Mouse (Mus musculus): ENCODE measurements around the gene Psmb1. TPM values are rescaled to one million over a fixed set of nuclear protein-coding genes. Genes with fewer than 3 reads are reported as not detected.
"Not testable (repeated sequence)": the region's sequence is repeated elsewhere in the genome, so short reads cannot be mapped to it uniquely, and the experiment has no call there.

Psmb1 gene
- total RNA-seq (2021): 100 to 1,000 TPM; 122 to 130 TPM
- long read RNA-seq, experiment 1, transcript Psmb1-201 (6 exons, 1,758 nt): major isoform, 152 of 170 reads
- long read RNA-seq, experiment 1, partial matches to known transcripts: 8 of 170 reads
- long read RNA-seq, experiment 1, other reads (novel, unspliced or antisense): 7 of 170 reads
- long read RNA-seq, experiment 2, transcript Psmb1-201 (6 exons, 1,758 nt): major isoform, 208 of 225 reads
- long read RNA-seq, experiment 2, partial matches to known transcripts: 7 of 225 reads
- long read RNA-seq, experiment 2, other reads (novel, unspliced or antisense): 9 of 225 reads

DNA sequence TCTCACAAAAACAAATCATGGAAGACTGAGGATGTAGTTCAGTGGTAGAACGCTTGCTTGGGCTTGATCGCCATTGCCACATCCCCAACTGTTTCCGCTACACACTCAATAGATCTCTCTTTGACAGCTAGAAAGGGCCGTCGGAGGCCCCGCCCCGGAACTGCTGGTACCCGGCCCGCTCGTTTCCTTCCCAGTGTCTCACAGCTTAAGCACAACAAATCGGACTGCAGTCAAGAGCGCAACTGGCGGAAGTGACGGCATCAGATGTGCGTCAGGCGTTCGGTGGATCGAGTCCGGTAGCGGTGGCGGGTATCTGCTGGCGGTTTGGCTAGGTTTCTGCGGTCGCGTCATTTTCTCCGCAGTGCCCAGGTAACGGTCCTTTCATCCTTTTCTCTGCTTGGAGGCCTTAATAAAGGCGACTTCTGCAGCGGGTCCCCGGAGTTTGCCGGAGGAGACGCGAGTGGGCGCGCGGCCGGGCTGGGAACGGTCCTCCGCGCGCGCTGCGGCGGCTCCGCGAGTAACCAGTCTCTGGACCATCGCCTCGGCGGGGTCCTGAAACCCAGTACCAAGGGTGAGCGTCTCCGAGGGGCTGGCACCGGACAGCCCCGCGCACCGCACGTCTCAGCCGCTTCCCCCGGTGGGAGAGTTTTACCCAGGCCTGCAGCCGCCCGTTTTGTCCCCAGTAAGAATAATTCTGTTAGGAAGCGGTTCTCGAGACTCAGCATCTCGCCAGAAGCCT lies at the start of gene Psmb1, which contains the start of gene Tbp:
Gene Psmb1 (minus strand): TSS at position 96 of the 739 bp plus-strand sequence.
Gene Tbp (plus strand): TSS at position 233 of the 739 bp plus-strand sequence.
- DNase-seq (ENCODE audit: low spot score in 2 of 2): peak; percentile 97 to 98
- Histone ChIP-seq H3K4me3 (peak within 1 kb of the TSS; percentile 93), H3K27ac (peak within 1 kb of the TSS; percentile 90)
- no peak for TF ChIP-seq CTCF (conservative IDR thresholded peaks at IDR 0.05)

DNA sequence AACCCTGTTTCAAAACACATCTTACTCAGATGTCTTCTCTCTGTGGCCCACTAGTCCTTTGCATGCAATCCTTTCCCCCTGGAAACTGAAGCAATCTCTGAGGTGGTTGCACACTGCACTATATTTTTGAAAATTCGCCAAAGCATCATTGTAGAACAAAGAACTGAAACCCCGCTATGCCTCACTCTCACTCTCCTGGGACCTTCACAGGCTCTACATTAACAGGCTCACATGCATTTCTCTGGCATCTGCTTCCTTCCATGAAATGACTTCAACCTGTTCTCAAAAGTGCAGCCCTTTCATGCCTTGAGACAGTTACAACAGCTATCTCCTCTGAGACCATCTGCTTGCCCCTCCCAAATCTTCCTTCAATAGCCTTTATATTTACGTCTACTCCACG lies 46.9 kb upstream of the Psmb1 start:
- no peak for DNase-seq (ENCODE audit: low spot score in 2 of 2)
- no peak overlapping the region for H3K4me3 ChIP-seq
- no peak for TF ChIP-seq CTCF (conservative IDR thresholded peaks at IDR 0.05)
- no peak overlapping the region for H3K27ac ChIP-seq

DNA sequence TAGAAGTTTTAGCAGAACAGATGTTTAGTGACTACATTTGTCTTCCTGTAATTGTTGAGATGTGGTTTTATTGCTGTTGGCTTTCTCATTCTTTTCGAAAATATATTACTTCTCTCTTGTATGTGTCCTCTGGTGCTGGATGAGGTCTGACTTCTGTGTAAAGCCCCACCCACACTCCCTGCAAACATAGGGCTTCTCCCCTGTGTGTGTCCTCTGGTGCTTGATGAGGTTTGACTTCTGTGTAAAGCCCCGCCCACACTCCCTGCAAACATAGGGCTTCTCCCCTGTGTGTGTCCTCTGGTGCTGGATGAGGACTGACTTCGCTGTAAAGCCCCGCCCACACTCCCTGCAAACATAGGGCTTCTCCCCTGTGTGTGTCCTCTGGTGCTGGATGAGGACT lies 44.3 kb upstream of the Psmb1 start:
- DNase-seq (ENCODE audit: low spot score in 2 of 2); H3K27ac ChIP-seq: not testable (repeated sequence)

DNA sequence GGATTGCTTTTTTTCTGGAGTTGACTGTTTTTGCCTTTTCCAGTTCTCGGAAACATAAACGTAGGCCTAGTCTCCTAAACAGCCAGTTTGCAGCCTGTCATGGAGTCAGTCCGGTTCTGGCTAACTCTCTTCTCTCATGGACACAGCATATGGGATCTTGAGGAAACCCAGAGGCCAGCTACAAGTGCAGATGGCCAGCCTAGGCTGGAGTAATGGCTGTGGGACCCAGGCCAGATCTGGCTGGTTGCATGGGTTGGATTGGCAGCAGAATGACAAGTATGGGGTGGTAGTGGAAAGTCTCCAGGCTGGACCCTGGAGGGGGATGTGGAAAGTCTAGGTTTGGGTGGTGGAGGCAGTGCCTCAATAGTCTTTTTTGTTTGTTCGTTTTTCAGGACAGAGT lies 40.8 kb upstream of the Psmb1 start:
- Histone ChIP-seq H3K4me3 (no peak overlapping the region), H3K27ac (no peak overlapping the region)
- TF ChIP-seq CTCF (conservative IDR thresholded peaks at IDR 0.05): no peak
- DNase-seq (ENCODE audit: low spot score in 2 of 2): no peak

More for the DNA sequence above, 44.3 kb upstream of the Psmb1 start:
- not testable (repeated sequence) for H3K4me3 ChIP-seq

DNA sequence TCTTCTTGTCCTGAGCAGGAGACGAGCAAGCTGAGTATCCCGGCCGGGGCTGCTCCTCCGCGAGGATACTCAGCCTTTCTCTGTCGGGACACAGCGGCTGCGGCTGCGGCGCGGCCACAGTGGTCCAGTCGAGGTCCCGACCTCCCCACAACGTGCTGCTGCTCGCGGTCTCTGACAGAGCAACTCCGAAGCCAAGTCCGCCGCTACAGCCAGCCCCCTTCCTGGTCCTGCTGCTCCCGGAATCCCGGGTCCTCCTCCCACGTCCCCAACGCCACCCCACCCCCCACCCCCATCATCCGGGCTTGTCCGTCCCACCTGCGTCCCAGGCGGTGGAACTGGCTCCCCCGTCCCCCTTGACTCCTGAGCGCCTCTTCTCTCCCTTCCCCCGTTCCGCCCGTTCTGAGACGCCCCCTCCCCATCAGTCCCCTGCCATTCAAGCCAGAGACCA lies 36.9 kb upstream of the Psmb1 start:
- H3K27ac ChIP-seq: no peak overlapping the region
- TF ChIP-seq CTCF (conservative IDR thresholded peaks at IDR 0.05): 0 out of 2 replicates have a peak, but pooled peaks have one; percentile 1
- H3K4me3 ChIP-seq: peak overlapping the region; percentile 55
- DNase-seq (ENCODE audit: low spot score in 2 of 2): no peak

DNA sequence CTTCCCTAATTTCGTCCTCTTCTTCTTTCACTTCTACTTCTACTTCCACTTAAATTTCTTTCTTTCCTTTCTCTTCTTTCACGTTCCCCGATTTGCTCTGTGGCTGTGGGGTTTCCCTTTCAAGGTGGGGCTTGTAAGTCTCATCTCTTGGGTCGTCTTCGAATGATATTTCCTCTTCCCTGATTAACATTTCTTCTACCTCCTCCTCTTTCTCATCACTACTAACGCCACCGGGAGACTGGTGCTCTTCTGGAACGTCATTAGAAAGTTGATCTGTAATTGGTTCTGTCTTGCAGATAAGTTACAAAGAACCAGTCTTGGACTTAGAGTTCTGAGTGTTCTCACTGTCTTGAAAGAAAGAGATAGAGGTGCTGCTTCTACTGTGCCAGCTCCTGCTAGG lies 36.4 kb upstream of the Psmb1 start:
- Histone ChIP-seq H3K4me3 (peak overlapping the region; percentile 55), H3K27ac (no peak overlapping the region)
- DNase-seq (ENCODE audit: low spot score in 2 of 2): no peak
- 0 out of 2 replicates have a peak, but pooled peaks have one; percentile 8 for TF ChIP-seq CTCF (conservative IDR thresholded peaks at IDR 0.05)

DNA sequence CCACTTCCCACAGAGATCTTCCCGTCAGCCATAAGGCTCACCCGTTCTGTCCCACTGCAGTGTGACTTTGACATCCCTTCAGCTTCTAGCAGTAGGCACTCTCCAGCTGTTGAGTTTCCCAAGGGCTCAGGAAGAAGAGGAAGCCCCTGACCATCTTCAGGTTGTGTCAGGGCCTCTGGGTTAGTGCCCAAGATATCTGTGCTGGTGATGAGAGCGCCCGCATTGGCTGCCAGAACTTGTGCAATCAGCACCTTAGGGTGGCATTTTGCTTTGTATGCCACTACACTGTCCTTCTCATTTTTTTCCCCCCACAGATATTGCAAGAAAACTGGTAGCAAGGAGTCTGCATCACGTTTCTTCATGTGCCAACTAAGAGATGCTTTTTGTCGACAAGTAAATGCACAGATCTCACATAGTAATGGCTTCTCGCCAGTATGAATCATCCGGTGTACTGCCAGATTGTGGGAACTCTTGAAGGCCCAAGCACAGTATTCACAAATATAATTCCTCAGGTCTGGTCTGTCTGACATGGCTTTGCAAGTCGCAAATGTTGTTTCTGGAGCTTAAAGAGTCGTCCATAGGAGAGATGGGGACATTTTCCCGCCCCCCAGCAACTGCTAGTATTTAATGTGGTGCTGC lies 35.7 kb upstream of the Psmb1 start:
- no peak overlapping the region for H3K4me3 ChIP-seq
- DNase-seq (ENCODE audit: low spot score in 2 of 2): peak in 1 of 2 experiments; percentile 44
- no peak for TF ChIP-seq CTCF (conservative IDR thresholded peaks at IDR 0.05)
- no peak overlapping the region for H3K27ac ChIP-seq

DNA sequence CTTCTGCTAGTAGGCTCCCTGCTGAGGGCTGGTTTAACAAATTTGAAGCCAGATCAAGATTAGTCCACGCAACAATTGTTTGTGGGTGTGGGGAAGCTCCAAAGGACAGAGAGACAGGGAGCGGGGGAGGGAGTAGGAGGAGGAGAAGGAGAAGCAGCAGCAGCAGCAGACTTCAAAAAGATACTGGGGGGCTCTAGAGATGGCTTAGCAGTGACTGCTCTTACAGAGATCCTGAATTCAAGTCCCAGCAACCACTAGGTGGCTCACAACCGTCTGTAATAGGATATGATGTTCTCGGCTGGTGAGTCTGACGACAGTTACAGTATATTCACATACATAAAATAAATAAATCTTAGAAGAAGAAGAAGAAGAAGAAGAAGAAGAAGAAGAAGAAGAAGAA lies 30.6 kb upstream of the Psmb1 start:
- Histone ChIP-seq H3K4me3 (no peak overlapping the region), H3K27ac (no peak overlapping the region)
- DNase-seq (ENCODE audit: low spot score in 2 of 2): peak; percentile 39 to 41
- TF ChIP-seq CTCF (conservative IDR thresholded peaks at IDR 0.05): peak; percentile 73

DNA sequence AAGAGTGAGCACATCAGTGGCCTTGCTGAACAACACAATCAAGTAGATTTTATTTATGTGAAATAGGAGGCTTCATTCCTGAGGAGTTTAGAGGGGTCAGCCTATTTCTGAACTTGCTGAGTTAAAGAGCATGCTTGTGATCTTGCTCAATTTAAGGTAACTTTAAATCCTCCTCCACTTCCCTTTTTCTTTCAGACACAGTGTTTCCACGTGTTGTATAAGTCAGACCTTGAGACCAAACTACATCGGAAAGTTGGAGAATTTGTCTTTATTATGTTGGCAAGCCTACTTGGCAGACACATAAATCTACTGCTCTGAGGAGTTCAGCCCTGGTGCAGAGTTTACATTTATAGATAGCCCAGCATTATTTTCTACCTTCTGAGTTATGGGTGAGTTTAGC lies 29.3 kb upstream of the Psmb1 start:
- TF ChIP-seq CTCF (conservative IDR thresholded peaks at IDR 0.05): no peak
- H3K4me3 ChIP-seq: no peak overlapping the region
- no peak for DNase-seq (ENCODE audit: low spot score in 2 of 2)

DNA sequence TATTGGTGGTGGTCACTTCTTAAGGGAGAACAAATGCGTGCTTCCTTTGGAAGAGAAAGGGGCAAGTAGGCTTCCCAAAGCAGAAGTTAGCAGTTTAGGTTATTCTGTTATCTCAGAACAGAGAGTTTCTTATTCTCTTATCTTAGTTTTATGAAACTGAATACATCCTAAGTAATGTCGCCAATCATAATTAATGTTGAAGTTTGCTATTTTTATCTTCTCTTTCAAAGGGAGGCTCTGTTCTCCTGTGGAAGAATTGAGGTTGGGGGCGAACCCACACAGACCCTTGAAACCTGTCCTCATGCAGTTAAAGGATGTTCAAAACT lies 28.2 kb upstream of the Psmb1 start:
- no peak for DNase-seq (ENCODE audit: low spot score in 2 of 2)
- TF ChIP-seq CTCF (conservative IDR thresholded peaks at IDR 0.05): no peak
- Histone ChIP-seq H3K27ac (peak overlapping the region; percentile 84), H3K4me3 (peak overlapping the region; percentile 68)

More for the DNA sequence above, 29.3 kb upstream of the Psmb1 start:
- no peak overlapping the region for H3K27ac ChIP-seq

DNA sequence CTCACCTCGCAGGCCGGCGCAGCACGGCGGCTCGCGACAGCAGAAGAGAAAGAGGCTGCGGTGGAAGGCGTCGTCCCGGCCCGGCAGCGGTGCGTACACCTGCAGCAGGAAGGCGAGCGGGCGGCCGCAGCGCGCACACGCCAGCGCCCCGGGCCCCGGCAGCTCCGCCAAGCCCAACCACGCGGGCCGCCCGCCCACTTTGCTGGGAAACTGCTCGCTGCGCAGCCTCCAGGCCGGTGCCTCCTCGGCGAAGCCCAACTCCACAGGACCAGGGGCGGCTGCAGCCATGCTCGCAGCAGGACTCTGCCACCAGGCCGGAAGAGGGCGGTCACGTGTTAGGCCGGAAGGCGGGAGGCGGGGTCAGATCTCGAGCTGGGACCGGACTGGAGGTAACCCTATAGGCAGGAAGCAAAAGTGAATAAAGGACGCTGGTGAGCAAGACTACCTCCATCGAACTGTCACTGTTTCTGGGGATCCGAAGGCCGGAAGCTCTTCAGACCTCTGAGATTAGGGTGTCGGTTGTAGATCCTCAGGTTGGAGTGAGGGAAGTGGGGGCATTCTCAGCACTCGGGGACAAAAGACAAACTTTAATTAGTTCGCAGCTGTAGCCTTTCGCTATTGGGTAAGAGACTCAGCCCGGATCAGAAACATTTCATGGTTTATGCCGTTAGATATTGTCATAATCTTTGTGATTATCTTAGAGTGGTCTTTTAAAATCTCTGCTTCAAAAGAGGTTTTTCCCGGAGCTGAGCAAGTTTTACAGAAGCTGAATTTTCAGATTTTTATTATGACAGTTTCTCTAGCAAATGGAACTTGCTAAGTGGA lies 27.6 kb upstream of the Psmb1 start, which contains the start of gene Pdcd2:
Gene Pdcd2 (minus strand): TSS at position 316 of the 825 bp plus-strand sequence.
- H3K27ac ChIP-seq: peak within 1 kb of the TSS; percentile 84
- DNase-seq (ENCODE audit: low spot score in 2 of 2): peak; percentile 90 to 91
- H3K4me3 ChIP-seq: peak within 1 kb of the TSS; percentile 68
- TF ChIP-seq CTCF (conservative IDR thresholded peaks at IDR 0.05): peak; percentile 60

DNA sequence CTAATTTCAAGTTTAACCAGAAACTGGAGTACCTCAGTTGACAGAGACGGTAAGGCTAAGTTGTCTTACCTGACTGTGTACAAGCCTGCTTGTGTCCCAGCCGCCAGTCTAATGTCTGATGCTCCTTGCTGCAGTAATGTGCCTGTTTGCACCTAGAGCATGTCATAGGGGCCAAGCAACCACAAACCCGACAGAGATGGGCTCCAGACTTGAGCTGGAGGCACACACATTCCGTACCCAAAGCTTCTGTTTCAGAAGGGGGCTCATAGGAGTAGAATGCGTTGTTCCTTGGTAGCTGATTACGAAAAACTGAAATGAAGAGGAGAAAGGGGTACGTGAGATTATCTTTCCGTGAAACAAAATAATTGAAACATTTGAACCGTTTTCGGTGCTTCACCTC lies 26.8 kb upstream of the Psmb1 start:
- TF ChIP-seq CTCF (conservative IDR thresholded peaks at IDR 0.05): no peak
- Histone ChIP-seq H3K4me3 (peak overlapping the region; percentile 68), H3K27ac (peak overlapping the region; percentile 84; the same call in 1 of the 2 replicates)
- DNase-seq (ENCODE audit: low spot score in 2 of 2): no peak

Data from layer of hippocampus, adult 2 months (tissue).